Comparison of ENCODE assay signal across 19 mouse cellular contexts in the genomic region with DNA sequence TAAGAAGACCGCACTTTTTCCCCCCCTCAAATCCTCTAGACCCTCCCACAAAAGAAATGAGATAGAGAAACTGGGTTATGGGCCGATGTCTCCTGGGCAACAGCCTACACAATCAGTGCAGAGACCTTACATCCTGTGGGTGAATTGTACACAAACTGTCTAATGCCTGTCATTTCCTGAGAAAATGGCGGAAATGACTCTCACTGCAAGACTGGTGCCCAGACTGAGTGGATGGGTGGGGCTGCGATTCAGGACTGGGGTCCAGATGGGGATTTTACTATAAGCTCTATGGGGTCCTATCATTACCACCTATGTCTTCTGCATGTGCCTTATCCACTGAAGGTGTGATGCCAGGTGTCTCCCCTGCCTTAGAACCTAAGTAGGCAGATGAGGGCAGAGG. TPM values are rescaled to one million over a fixed set of nuclear protein-coding genes. Genes with fewer than 3 reads are reported as not detected.
A peak's percentile ranks its signal among the peaks of the same experiment; 100 is the strongest.
DNase-seq lines count a peak whose midpoint lies in the region; ATAC-seq lines count a peak whose summit lies in the region.
"Had no signal": no experiment of that assay in that cellular context is flagged by ENCODE, and none has a peak within 500 bp of the region (broad histone marks: within the 10 kb centered on the region; RNA-seq: fewer than 3 reads in every experiment).

No protein-coding gene starts in this region.

- ATAC-seq in heart, embryonic 16.5 days (replicated peaks; ENCODE audit: extremely low read depth, insufficient read depth, low FRiP score): peak; percentile 66; the same call in 1 of the 2 replicates
- ATAC-seq in CD4-positive, CD25-positive, alpha-beta regulatory T cell, adult 4 months: peak; percentile 96
- ATAC-seq in erythroid progenitor cell, adult 5-6 weeks (replicated peaks; ENCODE audit: low FRiP score, poor library complexity, severe bottlenecking): no peak
- ATAC-seq: forebrain, embryonic 14.5 days had no signal

- H3K9me3 ChIP-seq in heart, embryonic 16.5 days (replicated peaks; ENCODE audit: control insufficient read depth, low read length): peaks cover 3% of the 10 kb centered on the region; the same call in 1 of the 2 replicates
- H3K9me3 ChIP-seq: embryonic facial prominence, embryonic 13.5 days; liver, embryonic 15.5 days; midbrain, embryonic 12.5 days had no signal

- no peaks in the 10 kb centered on the region for H3K27me3 ChIP-seq in heart, embryonic 16.5 days (ENCODE audit: control insufficient read depth, insufficient read depth, low read length)
- H3K27me3 ChIP-seq: embryonic facial prominence, embryonic 13.5 days; liver, embryonic 15.5 days; midbrain, embryonic 12.5 days had no signal

- no peak for DNase-seq in heart, adult 9 months (ENCODE audit: low spot score in 2 of 2)
- peak; percentile 36 for DNase-seq in lung, postnatal 10 days
- DNase-seq in thymus, postnatal 10 days (ENCODE audit: low spot score in 2 of 2): peak; percentile 55 to 62
- no peak for DNase-seq in adrenal gland, postnatal 10 days
- no peak for DNase-seq in cerebellum, adult 11-12 months
- DNase-seq: cerebellum, postnatal 36 days; gastrocnemius, postnatal 14 days; kidney, postnatal 10 days; left cerebral cortex, postnatal 4 days had no signal

- no peaks in the 10 kb centered on the region for H3K4me1 ChIP-seq in heart, embryonic 16.5 days (ENCODE audit: control insufficient read depth, insufficient read depth, low read length)
- H3K4me1 ChIP-seq: embryonic facial prominence, embryonic 13.5 days; liver, embryonic 15.5 days; midbrain, embryonic 12.5 days had no signal

- no peak overlapping the region for H3K4me2 ChIP-seq in heart, embryonic 16.5 days (ENCODE audit: low read depth, low read length)
- H3K4me2 ChIP-seq: embryonic facial prominence, embryonic 13.5 days; liver, embryonic 15.5 days; midbrain, embryonic 12.5 days had no signal

- no peak overlapping the region for H3K4me3 ChIP-seq in heart, embryonic 16.5 days (ENCODE audit: low read length)
- H3K4me3 ChIP-seq: embryonic facial prominence, embryonic 13.5 days; liver, embryonic 15.5 days; midbrain, embryonic 12.5 days had no signal

- 63% methylated on average over 4 of the region's 4 CpGs for WGBS in heart, embryonic 16.5 days

- H3K9ac ChIP-seq in heart, embryonic 16.5 days (ENCODE audit: low read length): no peak overlapping the region
- H3K9ac ChIP-seq: embryonic facial prominence, embryonic 13.5 days; liver, embryonic 15.5 days; midbrain, embryonic 12.5 days had no signal

- H3K27ac ChIP-seq in heart, embryonic 16.5 days (ENCODE audit: low read length): peak overlapping the region; percentile 28; the same call in 1 of the 2 replicates
- H3K27ac ChIP-seq: embryonic facial prominence, embryonic 13.5 days; liver, embryonic 15.5 days; midbrain, embryonic 12.5 days had no signal

- H3K36me3 ChIP-seq in heart, embryonic 16.5 days (ENCODE audit: control insufficient read depth, insufficient read depth): no peaks in the 10 kb centered on the region
- H3K36me3 ChIP-seq: embryonic facial prominence, embryonic 13.5 days; liver, embryonic 15.5 days; midbrain, embryonic 12.5 days had no signal

RNA-seq across cellular contexts. Expression of gene Slc6a19, which starts 1.9 kb away (rescaled TPM):
- 0.50 TPM in 1 of 2 replicates, not detected in the other for polyA plus RNA-seq in heart, embryonic 16.5 days (2015; fragmentation: Nextera tagmentation; extraction: Ambion mirVana)
- not detected for polyA plus RNA-seq in CD4-positive, CD25-positive, alpha-beta regulatory T cell, adult 4 months (2017; shearing (Covaris generic))
- under 1 TPM; 0.79 to 0.84 TPM for total RNA-seq in adrenal gland, postnatal 10 days (2021)
- not detected in 2 replicates for total RNA-seq in erythroid progenitor cell, adult 5-6 weeks (2015; ENCODE audit: low replicate concordance)
- total RNA-seq in erythroid progenitor cell, adult 5-6 weeks (2017; ENCODE audit: low replicate concordance): not detected in 2 replicates
- total RNA-seq: left cerebral cortex, postnatal 4 days had no signal
- polyA plus RNA-seq: embryonic facial prominence, embryonic 13.5 days; heart, embryonic 14.5 days had no signal

RNA-seq across cellular contexts. Expression of gene Slc6a18, which starts 25.0 kb away (rescaled TPM):
- polyA plus RNA-seq in heart, embryonic 16.5 days (2015; fragmentation: Nextera tagmentation; extraction: Ambion mirVana): not detected in 2 replicates
- not detected for polyA plus RNA-seq in CD4-positive, CD25-positive, alpha-beta regulatory T cell, adult 4 months (2017; shearing (Covaris generic))
- total RNA-seq in adrenal gland, postnatal 10 days (2021): not detected
- total RNA-seq in erythroid progenitor cell, adult 5-6 weeks (2015; ENCODE audit: low replicate concordance): not detected in 2 replicates
- total RNA-seq in erythroid progenitor cell, adult 5-6 weeks (2017; ENCODE audit: low replicate concordance): not detected in 2 replicates
- total RNA-seq: layer of hippocampus, postnatal 14 days; left cerebral cortex, postnatal 4 days had no signal
- polyA plus RNA-seq: embryonic facial prominence, embryonic 13.5 days; forebrain, embryonic 14.5 days; heart, embryonic 14.5 days; intestine, embryonic 14.5 days; liver, embryonic 15.5 days; midbrain, embryonic 12.5 days had no signal

RNA-seq across cellular contexts. Expression of gene Slc12a7, which starts 30.1 kb away (rescaled TPM):
- polyA plus RNA-seq in heart, embryonic 16.5 days (2015; fragmentation: Nextera tagmentation; extraction: Ambion mirVana): 42.1 and 46.9 TPM in 2 replicates
- polyA plus RNA-seq in CD4-positive, CD25-positive, alpha-beta regulatory T cell, adult 4 months (2017; shearing (Covaris generic)): 10 to 100 TPM; 37.2 to 50.1 TPM
- total RNA-seq in adrenal gland, postnatal 10 days (2021): 10 to 100 TPM; 33.1 to 43.1 TPM
- 1.7 and 4.3 TPM in 2 replicates for total RNA-seq in erythroid progenitor cell, adult 5-6 weeks (2015; ENCODE audit: low replicate concordance)
- total RNA-seq in erythroid progenitor cell, adult 5-6 weeks (2017; ENCODE audit: low replicate concordance): 1.1 and 1.5 TPM in 2 replicates

Comparison
In these comparisons a context has a peak if more than half of its experiments do, and no peak if none do; other contexts are left out.
1. DNase-seq: peak in lung, postnatal 10 days (single experiment) and thymus, postnatal 10 days (2 of 2); none in heart, adult 9 months (0 of 2), adrenal gland, postnatal 10 days (single experiment) and cerebellum, adult 11-12 months (single experiment).
2. RNA of gene Slc12a7, which starts 30.1 kb away (total RNA-seq): 33.1 to 43.1 TPM in adrenal gland, postnatal 10 days; 1.1 to 4.3 TPM in erythroid progenitor cell, adult 5-6 weeks; every median in the first group is over 4 times any median in the second.